Mouse (Mus musculus) CH12.LX (cell line): ENCODE data around the gene Opcml. TPM values are rescaled to one million over a fixed set of nuclear protein-coding genes. Genes with fewer than 3 reads are reported as not detected.

ENCODE experiments used
- DNase-seq: peaks from one replicate; pipeline ENCODE4 v3.0.0-alpha.2; 2013; ENCODE audit errors: extremely low read depth
- H3K27ac ChIP-seq: 2 replicates; pipeline ENCODE4 v1.5.1; 2012; ENCODE audit warnings: low read depth, mild to moderate bottlenecking, control low read depth, moderate library complexity; ENCODE audit not compliant: insufficient read depth
- H3K27me3 ChIP-seq: replicated peaks from 2 replicates; pipeline ENCODE3; 2012; ENCODE audit warnings: inconsistent platforms
- H3K36me3 ChIP-seq, 2 experiments: replicated peaks in 1 of 2; 2 replicates each; pipeline versions ENCODE3 to v1.6.1; 2012; ENCODE audit warnings: inconsistent platforms in 1 of 2, low read length in 1 of 2, mild to moderate bottlenecking in 1 of 2, mixed read lengths in 1 of 2, moderate library complexity in 1 of 2; ENCODE audit not compliant: control insufficient read depth in 1 of 2, insufficient read depth in 1 of 2
- H3K4me1 ChIP-seq, 2 experiments: 2 replicates each; pipeline ENCODE4 v1.6.1; 2012; ENCODE audit warnings: inconsistent platforms in 1 of 2, moderate library complexity in 1 of 2; ENCODE audit not compliant: insufficient read depth in 2 of 2, control insufficient read depth in 1 of 2
- H3K4me2 ChIP-seq: 2 replicates; pipeline ENCODE4 v1.6.1; 2012; ENCODE audit warnings: low read depth, mild to moderate bottlenecking, control low read depth; ENCODE audit not compliant: poor library complexity, insufficient read depth, severe bottlenecking
- H3K4me3 ChIP-seq, 3 experiments: fragments of 150-350 bp in 1 of 3; sonication (generic) in 1 of 3; replicated peaks in 1 of 3; 2 replicates each; pipeline versions ENCODE3 to v1.5.1; 2011 to 2012; ENCODE audit warnings: low read depth in 2 of 3, low read length in 2 of 3, mild to moderate bottlenecking in 2 of 3, moderate library complexity in 2 of 3, control low read depth in 1 of 3, improper control_type of control experiment in 1 of 3, inconsistent platforms in 1 of 3, mixed read lengths in 1 of 3; ENCODE audit not compliant: poor library complexity in 1 of 3
- H3K79me2 ChIP-seq: replicated peaks from 2 replicates; pipeline ENCODE4 v1.6.1; 2012; ENCODE audit warnings: mild to moderate bottlenecking, moderate library complexity; ENCODE audit not compliant: control insufficient read depth, poor library complexity, insufficient read depth, severe bottlenecking; ENCODE audit errors: extremely low read depth
- H3K9ac ChIP-seq: 2 replicates; pipeline ENCODE4 v1.6.1; 2012; ENCODE audit warnings: low read depth, mild to moderate bottlenecking, control low read depth, moderate library complexity; ENCODE audit not compliant: insufficient read depth
- H3K9me3 ChIP-seq: replicated peaks from 2 replicates; pipeline ENCODE3; 2012; ENCODE audit warnings: low read length, inconsistent platforms, mixed read lengths
- BHLHE40 ChIP-seq: IDR thresholded peaks from 2 replicates; pipeline ENCODE4 v1.6.1; 2011; ENCODE audit warnings: mild to moderate bottlenecking, low read depth, low read length, improper control_type of control experiment
- CHD2 ChIP-seq: IDR thresholded peaks from 2 replicates; pipeline ENCODE4 v1.6.1; 2011; ENCODE audit warnings: low read length, improper control_type of control experiment
- CTCF ChIP-seq, 2 experiments: IDR thresholded peaks in 1 of 2; conservative IDR thresholded peaks in 1 of 2; 2 replicates each; pipeline ENCODE4 v1.5.1; 2011 to 2012; ENCODE audit warnings: low read depth in 2 of 2, low read length in 2 of 2, improper control_type of control experiment in 1 of 2, inconsistent platforms in 1 of 2, mild to moderate bottlenecking in 1 of 2, moderate library complexity in 1 of 2
- E2F4 ChIP-seq: IDR thresholded peaks from 2 replicates; pipeline ENCODE4 v1.6.1; 2011; ENCODE audit warnings: low read depth, low read length, improper control_type of control experiment; ENCODE audit not compliant: insufficient replicate concordance
- ELF1 ChIP-seq: IDR thresholded peaks from 2 replicates; pipeline ENCODE4 v1.6.1; 2014; ENCODE audit warnings: low read depth, mild to moderate bottlenecking, inconsistent platforms, low read length, improper control_type of control experiment
- ETS1 ChIP-seq: conservative IDR thresholded peaks from 2 replicates; pipeline ENCODE4 v1.6.1; 2012; ENCODE audit warnings: low read depth, mild to moderate bottlenecking, inconsistent platforms, low read length, improper control_type of control experiment, moderate library complexity
- GABPA ChIP-seq: IDR thresholded peaks from 2 replicates; pipeline ENCODE4 v1.6.1; 2012; ENCODE audit warnings: low read depth, low read length, improper control_type of control experiment, inconsistent platforms; ENCODE audit not compliant: insufficient replicate concordance
- KAT2A ChIP-seq: IDR thresholded peaks from 2 replicates; pipeline ENCODE4 v1.6.1; 2012; ENCODE audit warnings: low read length, improper control_type of control experiment, inconsistent platforms; ENCODE audit not compliant: insufficient replicate concordance
- MAFK ChIP-seq: IDR thresholded peaks from 2 replicates; pipeline ENCODE4 v1.6.1; 2011; ENCODE audit warnings: low read length, improper control_type of control experiment; ENCODE audit not compliant: insufficient replicate concordance
- MAX ChIP-seq: IDR thresholded peaks from 2 replicates; pipeline ENCODE4 v1.6.1; 2011; ENCODE audit warnings: low read length, improper control_type of control experiment
- MAZ ChIP-seq: IDR thresholded peaks from 2 replicates; pipeline ENCODE4 v1.6.1; 2012; ENCODE audit warnings: low read depth, mild to moderate bottlenecking, inconsistent platforms, low read length, improper control_type of control experiment, moderate library complexity
- MEF2A ChIP-seq: IDR thresholded peaks from 2 replicates; pipeline ENCODE4 v1.6.1; 2014; ENCODE audit warnings: low read depth, mild to moderate bottlenecking, inconsistent platforms, low read length, improper control_type of control experiment, borderline replicate concordance
- MXI1 ChIP-seq: IDR thresholded peaks from 2 replicates; pipeline ENCODE4 v1.6.1; 2011; ENCODE audit warnings: mild to moderate bottlenecking, low read depth, low read length, improper control_type of control experiment
- PAX5 ChIP-seq: IDR thresholded peaks from 2 replicates; pipeline ENCODE4 v1.6.1; 2012; ENCODE audit warnings: low read length, inconsistent platforms, mixed read lengths
- SIN3A ChIP-seq: IDR thresholded peaks from 2 replicates; pipeline ENCODE4 v1.6.1; 2012; ENCODE audit warnings: low read length, improper control_type of control experiment, inconsistent platforms
- SMC3 ChIP-seq: IDR thresholded peaks from 2 replicates; pipeline ENCODE4 v1.6.1; 2011; ENCODE audit warnings: low read depth, low read length, improper control_type of control experiment
- TCF12 ChIP-seq: IDR thresholded peaks from 2 replicates; pipeline ENCODE4 v1.6.1; 2014; ENCODE audit warnings: low read depth, mild to moderate bottlenecking, inconsistent platforms, low read length, improper control_type of control experiment
- UBTF ChIP-seq: IDR thresholded peaks from 2 replicates; pipeline ENCODE4 v1.6.1; 2012; ENCODE audit warnings: low read depth, mild to moderate bottlenecking, inconsistent platforms, low read length, improper control_type of control experiment, moderate library complexity
- USF1 ChIP-seq: IDR thresholded peaks from 2 replicates; pipeline ENCODE4 v1.6.1; 2014; ENCODE audit warnings: low read depth, mild to moderate bottlenecking, inconsistent platforms, low read length, improper control_type of control experiment
- ZMIZ1 ChIP-seq: IDR thresholded peaks from 2 replicates; pipeline ENCODE4 v1.6.1; 2012; ENCODE audit warnings: low read depth, mild to moderate bottlenecking, inconsistent platforms, low read length, improper control_type of control experiment
- ZNF384 ChIP-seq: IDR thresholded peaks from 2 replicates; pipeline ENCODE4 v1.6.1; 2012; ENCODE audit warnings: low read depth, low read length, improper control_type of control experiment, inconsistent platforms
- dilution Hi-C: fragments of 300-500 bp; cut with MboI; formaldehyde crosslinking; loops from 2 replicates; pipeline ENCODE4 v1.14.3; 2020; ENCODE audit warnings: low sequenced_read_pairs; ENCODE audit not compliant: extremely low pct_unique_long_range_greater_than_20kb, extremely low pct_ligation_motif_present
- in situ Hi-C: fragments of 300-500 bp; cut with MboI; formaldehyde crosslinking; loops from 3 replicates; pipeline ENCODE4 v1.14.3; 2019; ENCODE audit warnings: low sequenced_read_pairs, low pct_ligation_motif_present, low pct_unique_long_range_greater_than_20kb, mixed read lengths
- polyA plus RNA-seq: library from polyadenylated mRNA; unstranded; fragments of >175 nt; gene quantifications from 2 replicates; pipeline ENCODE4 v1.2.1, GENCODE M21; 2012; ENCODE audit warnings: low read depth; ENCODE audit not compliant: insufficient read length
- total RNA-seq, 2 experiments: library from RNA; depleted of rRNA; stranded (reverse); fragments of 300-350 nt in 1 of 2; fragments of >200 nt in 1 of 2; gene quantifications; 2 replicates each; pipeline ENCODE4 v1.2.3; 2012 to 2014

The Opcml gene
- total and polyA plus RNA-seq, 3 experiments, result 0.34 to 0.60 TPM; not detected in 1

DNA sequence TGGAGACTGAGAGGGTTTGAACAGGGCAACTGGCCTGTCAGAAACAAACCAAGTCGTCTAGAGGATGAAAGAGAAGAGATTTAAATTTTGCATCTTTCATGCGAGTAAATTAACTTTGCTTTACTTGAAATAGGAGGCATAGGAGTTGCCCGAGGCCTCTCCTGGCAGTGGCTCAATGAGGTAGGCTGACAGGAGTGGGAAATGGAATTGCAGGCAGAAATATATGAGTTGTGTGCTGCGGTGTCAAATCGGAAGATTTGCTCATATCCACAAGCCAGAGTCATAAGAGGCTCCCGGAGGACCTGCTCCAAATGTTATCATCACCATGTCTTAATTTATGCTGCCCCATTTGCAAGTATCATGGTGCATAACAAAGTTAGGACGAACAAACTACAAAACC lies 391.3 kb downstream of the Opcml start:
- H3K79me2 ChIP-seq, result no peaks in the 10 kb centered on the region
- no peaks in the 10 kb centered on the region for H3K27me3 ChIP-seq
- in situ Hi-C loops (loop anchor here (25.0 kb wide), 1 partner anchor 770 kb away; no protein-coding TSS in a partner anchor), dilution Hi-C loops (no loop called here)
- no peak overlapping the region for H3K4me2 ChIP-seq
- no peak overlapping the region for H3K27ac ChIP-seq
- H3K9me3 ChIP-seq, result peaks cover 23% of the 10 kb centered on the region
- H3K4me1 ChIP-seq, result no peaks in the 10 kb centered on the region
- no peak for DNase-seq
- no peaks in the 10 kb centered on the region for H3K36me3 ChIP-seq
- no peak overlapping the region for H3K4me3 ChIP-seq
- TF ChIP-seq GABPA, result no peak
- no peak for TF ChIP-seq CHD2
- no peak for TF ChIP-seq ZNF384
- TF ChIP-seq MAFK, result no peak
- no peak for TF ChIP-seq UBTF
- no peak for TF ChIP-seq TCF12
- no peak for TF ChIP-seq MEF2A
- TF ChIP-seq ETS1, result no peak
- TF ChIP-seq MAZ, result no peak
- no peak for TF ChIP-seq ZMIZ1
- TF ChIP-seq BHLHE40, result no peak
- no peak for TF ChIP-seq PAX5
- TF ChIP-seq E2F4, result no peak
- no peak for TF ChIP-seq SMC3
- TF ChIP-seq, all 38 proteins: peak for 0
- H3K9ac ChIP-seq, result no peak overlapping the region

DNA sequence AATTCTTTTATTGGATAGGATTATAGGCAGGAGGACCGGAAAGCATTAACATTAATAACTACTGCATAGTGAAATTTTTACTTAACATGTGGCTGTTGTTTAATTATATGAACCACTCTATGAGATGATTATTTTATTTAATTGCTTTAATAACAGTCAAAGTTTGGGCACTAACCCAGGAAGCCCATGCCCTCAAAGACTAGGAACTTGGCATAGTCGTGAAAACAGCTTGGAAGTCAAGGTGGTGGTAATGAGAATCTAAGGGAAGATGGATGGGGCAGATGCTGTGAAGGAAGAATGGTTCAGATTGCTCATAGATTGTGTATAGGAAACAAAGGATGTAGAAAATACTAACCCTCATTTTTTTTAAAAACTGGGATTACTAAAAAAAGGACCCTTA lies 399.7 kb downstream of the Opcml start:
- in situ Hi-C loops (loop anchor here (25.0 kb wide), 1 partner anchor 778 kb away; no protein-coding TSS in a partner anchor), dilution Hi-C loops (no loop called here)
- Histone ChIP-seq H3K9ac (no peak overlapping the region), H3K9me3 (peaks cover 17% of the 10 kb centered on the region), H3K4me3 (no peak overlapping the region), H3K4me1 (no peaks in the 10 kb centered on the region), H3K36me3 (no peaks in the 10 kb centered on the region), H3K27me3 (no peaks in the 10 kb centered on the region), H3K79me2 (no peaks in the 10 kb centered on the region), H3K4me2 (no peak overlapping the region), H3K27ac (no peak overlapping the region)
- DNase-seq, result no peak
- TF ChIP-seq MAX, result no peak
- no peak for TF ChIP-seq MXI1
- no peak for TF ChIP-seq ELF1
- no peak for TF ChIP-seq ZMIZ1
- no peak for TF ChIP-seq TCF12
- TF ChIP-seq KAT2A, result no peak
- no peak for TF ChIP-seq USF1
- no peak for TF ChIP-seq CTCF (conservative IDR thresholded peaks at IDR 0.05 in 1 of 2, IDR thresholded peaks at IDR 0.05 in 1 of 2; ENCODE audit: low read depth in 2 of 2, low read length in 2 of 2)
- TF ChIP-seq PAX5, result no peak
- TF ChIP-seq BHLHE40, result no peak
- TF ChIP-seq SIN3A, result no peak
